Mouse (Mus musculus) limb, embryonic 10.5 days (tissue): ENCODE measurements around the gene Sema5a. TPM values are rescaled to one million over a fixed set of nuclear protein-coding genes. Genes with fewer than 3 reads are reported as not detected.
A peak's percentile ranks its signal among the peaks of the same experiment; 100 is the strongest.

Source experiments
- DNase-seq: peaks from one replicate; pipeline ENCODE4 v3.0.0-alpha.2; 2017; ENCODE audit warnings: low spot score
- H3K27ac ChIP-seq: fragments of 300-500 bp; sonication (generic); 2 replicates; pipeline ENCODE4 v1.5.1; 2016; ENCODE audit warnings: mild to moderate bottlenecking
- H3K27me3 ChIP-seq: fragments of 300-500 bp; sonication (generic); 2 replicates; pipeline ENCODE4 v1.6.1; 2016; ENCODE audit warnings: low read depth, mild to moderate bottlenecking; ENCODE audit not compliant: poor library complexity, severe bottlenecking
- H3K36me3 ChIP-seq: fragments of 300-500 bp; sonication (generic); 2 replicates; pipeline ENCODE4 v1.6.1; 2016; ENCODE audit warnings: mild to moderate bottlenecking, moderate library complexity
- H3K4me1 ChIP-seq: fragments of 300-500 bp; sonication (generic); 2 replicates; pipeline ENCODE4 v1.6.1; 2016
- H3K4me3 ChIP-seq: fragments of 300-500 bp; sonication (generic); 2 replicates; pipeline ENCODE4 v1.5.1; 2016; ENCODE audit warnings: mild to moderate bottlenecking, moderate library complexity
- H3K9me3 ChIP-seq: fragments of 300-500 bp; sonication (generic); replicated peaks from 2 replicates; pipeline ENCODE4 v1.6.1; 2016; ENCODE audit warnings: mild to moderate bottlenecking
- WGBS: fragments of 180-500 bp; shearing (Covaris S2); methylation state at CpG from one replicate; pipeline ENCODE4 v1.1.7; 2016; 5-methylcytosine and 5-hydroxymethylcytosine counted together
- polyA plus RNA-seq: library from polyadenylated mRNA; unstranded; fragments of >200 nt; fragmentation: Nextera tagmentation; extraction: Ambion mirVana; gene quantifications from 2 replicates; pipeline ENCODE4 v1.2.1, GENCODE M21; 2016

The Sema5a gene
- polyA plus RNA-seq, 1 experiment from 2014 or later, result 22.6 TPM

GRCm38 (mm10) chr15:32568858-32569387, 324.3 kb downstream of the Sema5a start:
- 74% methylated on average over 6 of the region's 6 CpGs for WGBS
- DNase-seq, result no peak

GRCm38 (mm10) chr15:32574327-32574726, 329.7 kb downstream of the Sema5a start:
- Histone ChIP-seq H3K9me3 (no peaks in the 10 kb centered on the region), H3K27ac (no peak overlapping the region), H3K4me1 (no peaks in the 10 kb centered on the region), H3K4me3 (no peak overlapping the region), H3K36me3 (peaks cover 13% of the 10 kb centered on the region), H3K27me3 (no peaks in the 10 kb centered on the region)
- 89% methylated on average over 6 of the region's 6 CpGs for WGBS
- DNase-seq, result no peak

More at GRCm38 (mm10) chr15:32568858-32569387, 324.3 kb downstream of the Sema5a start:
- Histone ChIP-seq H3K4me1 (no peaks in the 10 kb centered on the region), H3K4me3 (no peak overlapping the region), H3K27me3 (no peaks in the 10 kb centered on the region), H3K27ac (no peak overlapping the region), H3K9me3 (no peaks in the 10 kb centered on the region), H3K36me3 (peaks cover 6% of the 10 kb centered on the region)

DNA sequence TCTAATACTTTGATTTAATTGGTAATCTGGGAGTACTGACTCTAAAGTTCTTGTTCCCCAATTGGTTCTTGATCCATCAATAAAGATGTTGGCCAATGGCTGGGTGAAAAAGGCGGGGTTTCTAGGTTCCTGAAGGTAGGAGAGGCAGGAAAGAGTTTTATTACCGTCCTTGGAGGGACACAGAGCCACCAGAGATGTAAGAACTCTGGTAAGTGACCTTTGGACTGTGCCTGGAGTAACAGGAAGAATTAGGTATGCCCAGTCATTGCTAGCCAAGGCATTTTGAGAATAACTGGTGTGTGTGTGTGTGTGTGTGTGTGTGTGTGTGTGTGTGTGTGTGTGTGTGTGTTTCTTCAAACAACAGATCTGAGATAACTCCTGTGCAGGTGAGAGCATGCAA, 330.6 kb downstream of the Sema5a start:
- Histone ChIP-seq H3K27me3 (no peaks in the 10 kb centered on the region), H3K27ac (no peak overlapping the region), H3K36me3 (0 out of 2 replicates have a peak, but pooled peaks cover 7% of the 10 kb centered on the region), H3K9me3 (no peaks in the 10 kb centered on the region), H3K4me3 (no peak overlapping the region), H3K4me1 (no peaks in the 10 kb centered on the region)
- 79% methylated on average over 2 of the region's 2 CpGs for WGBS
- DNase-seq, result no peak

- H3K36me3 ChIP-seq, result 0 out of 2 replicates have a peak, but pooled peaks cover 11% of the 10 kb centered on the region
- 81% methylated on average over 4 of the region's 4 CpGs for WGBS
- H3K27me3 ChIP-seq, result no peaks in the 10 kb centered on the region
- DNase-seq, result no peak
- no peak overlapping the region for H3K27ac ChIP-seq
- no peak overlapping the region for H3K4me3 ChIP-seq
- H3K9me3 ChIP-seq, result no peaks in the 10 kb centered on the region
- no peaks in the 10 kb centered on the region for H3K4me1 ChIP-seq
These were observed 334.7 kb downstream of the Sema5a start for GRCm38 (mm10) chr15:32579351-32579750.

GRCm38 (mm10) chr15:32590641-32591040, 346.0 kb downstream of the Sema5a start:
- Histone ChIP-seq H3K4me3 (no peak overlapping the region), H3K36me3 (no peaks in the 10 kb centered on the region), H3K27ac (no peak overlapping the region), H3K27me3 (no peaks in the 10 kb centered on the region), H3K9me3 (no peaks in the 10 kb centered on the region), H3K4me1 (peaks cover 1% of the 10 kb centered on the region; the same call in 1 of the 2 replicates)
- DNase-seq, result no peak
- WGBS, result 83% methylated on average over 1 of the region's 1 CpGs

DNA sequence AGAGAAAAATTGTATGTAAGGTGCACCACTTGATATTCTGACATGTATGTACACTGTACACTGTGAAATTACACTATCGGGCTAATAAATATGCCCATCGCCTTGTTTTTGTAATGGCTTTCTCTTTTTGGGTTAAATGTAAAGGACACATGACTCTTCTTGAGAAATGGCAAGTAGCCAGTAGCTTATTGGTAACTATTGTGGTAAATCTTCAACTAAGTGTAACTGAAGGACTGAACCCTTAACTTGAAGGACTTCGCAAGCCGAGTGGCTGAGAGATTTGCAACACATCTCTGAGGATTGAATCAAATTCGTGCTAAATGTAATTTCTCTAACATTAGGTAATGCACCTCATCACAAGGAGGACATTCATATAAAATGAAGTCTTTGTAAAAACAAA, 349.1 kb downstream of the Sema5a start:
- peaks cover 11% of the 10 kb centered on the region for H3K4me1 ChIP-seq
- no peaks in the 10 kb centered on the region for H3K9me3 ChIP-seq
- DNase-seq, result no peak
- no peak overlapping the region for H3K27ac ChIP-seq
- no peak overlapping the region for H3K4me3 ChIP-seq
- 96% methylated on average over 5 of the region's 5 CpGs for WGBS
- no peaks in the 10 kb centered on the region for H3K27me3 ChIP-seq
- H3K36me3 ChIP-seq, result no peaks in the 10 kb centered on the region

- Histone ChIP-seq H3K4me3 (no peak overlapping the region), H3K27me3 (no peaks in the 10 kb centered on the region), H3K36me3 (0 out of 2 replicates have a peak, but pooled peaks cover 2% of the 10 kb centered on the region), H3K27ac (peak overlapping the region; percentile 34; the same call in 1 of the 2 replicates), H3K4me1 (peaks cover 11% of the 10 kb centered on the region), H3K9me3 (no peaks in the 10 kb centered on the region)
- DNase-seq, result no peak
- 90% methylated on average over 6 of the region's 6 CpGs for WGBS
These were observed 352.0 kb downstream of the Sema5a start for GRCm38 (mm10) chr15:32596574-32596973.

- WGBS, result 87% methylated on average over 3 of the region's 3 CpGs
- 0 out of 2 replicates have a peak, but pooled peaks cover 2% of the 10 kb centered on the region for H3K36me3 ChIP-seq
- DNase-seq, result no peak
- no peak overlapping the region for H3K27ac ChIP-seq
- no peaks in the 10 kb centered on the region for H3K9me3 ChIP-seq
- no peak overlapping the region for H3K4me3 ChIP-seq
- peaks cover 11% of the 10 kb centered on the region for H3K4me1 ChIP-seq
- H3K27me3 ChIP-seq, result no peaks in the 10 kb centered on the region
These were observed 352.6 kb downstream of the Sema5a start for GRCm38 (mm10) chr15:32597189-32597588.

DNA sequence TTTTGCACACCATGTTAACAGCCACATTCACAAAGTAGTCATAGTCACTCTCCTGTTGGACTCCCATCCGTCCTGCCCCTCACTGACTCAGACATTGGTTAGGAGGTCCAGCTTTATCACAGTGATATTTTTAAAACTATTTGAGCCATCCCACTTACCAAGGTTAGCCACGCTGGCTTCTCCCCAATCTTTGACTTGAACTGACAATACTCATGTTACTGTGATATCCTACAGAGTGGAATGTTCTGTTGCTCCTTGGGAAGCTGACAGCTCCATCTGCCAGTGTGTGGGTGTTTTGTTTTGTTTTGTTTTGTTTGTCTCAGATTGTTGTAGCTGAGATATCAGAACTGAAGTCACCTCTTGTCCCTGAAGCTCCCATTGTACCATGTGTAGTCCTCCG, 362.6 kb downstream of the Sema5a start:
- 93% methylated on average over 3 of the region's 3 CpGs for WGBS
- no peaks in the 10 kb centered on the region for H3K9me3 ChIP-seq
- H3K36me3 ChIP-seq, result peaks cover 5% of the 10 kb centered on the region; the same call in 1 of the 2 replicates
- H3K27ac ChIP-seq, result no peak overlapping the region
- DNase-seq, result no peak
- no peak overlapping the region for H3K4me3 ChIP-seq
- no peaks in the 10 kb centered on the region for H3K4me1 ChIP-seq
- H3K27me3 ChIP-seq, result no peaks in the 10 kb centered on the region

- Histone ChIP-seq H3K4me1 (no peaks in the 10 kb centered on the region), H3K27ac (no peak overlapping the region), H3K9me3 (no peaks in the 10 kb centered on the region), H3K36me3 (peaks cover 5% of the 10 kb centered on the region; the same call in 1 of the 2 replicates), H3K4me3 (no peak overlapping the region), H3K27me3 (no peaks in the 10 kb centered on the region)
- no peak for DNase-seq
- WGBS, result 92% methylated on average over 2 of the region's 2 CpGs
These were observed 366.2 kb downstream of the Sema5a start for GRCm38 (mm10) chr15:32610776-32611175.

DNA sequence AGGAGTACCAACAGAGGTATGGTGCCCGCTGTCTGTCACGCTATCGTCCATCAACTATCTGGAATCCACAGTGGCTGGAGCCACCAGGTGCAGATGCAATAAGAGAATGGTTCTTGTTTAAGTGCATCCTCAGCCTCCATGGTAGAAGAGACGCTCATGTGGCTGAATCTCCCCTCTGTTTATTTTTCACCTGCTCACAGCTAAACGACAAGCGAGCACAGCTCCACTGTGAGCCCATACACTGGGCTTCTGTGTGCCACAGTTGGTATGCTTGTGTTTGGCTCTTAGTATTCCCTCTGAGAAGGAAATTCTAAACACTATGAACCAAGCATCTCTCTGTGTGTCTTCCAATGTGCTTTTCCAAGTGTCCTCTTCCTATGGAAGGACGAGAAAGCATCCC, 366.6 kb downstream of the Sema5a start:
- Histone ChIP-seq H3K27ac (no peak overlapping the region), H3K4me1 (no peaks in the 10 kb centered on the region), H3K27me3 (no peaks in the 10 kb centered on the region), H3K9me3 (no peaks in the 10 kb centered on the region), H3K4me3 (no peak overlapping the region), H3K36me3 (peaks cover 5% of the 10 kb centered on the region; the same call in 1 of the 2 replicates)
- WGBS, result 93% methylated on average over 7 of the region's 7 CpGs
- DNase-seq, result no peak

DNA sequence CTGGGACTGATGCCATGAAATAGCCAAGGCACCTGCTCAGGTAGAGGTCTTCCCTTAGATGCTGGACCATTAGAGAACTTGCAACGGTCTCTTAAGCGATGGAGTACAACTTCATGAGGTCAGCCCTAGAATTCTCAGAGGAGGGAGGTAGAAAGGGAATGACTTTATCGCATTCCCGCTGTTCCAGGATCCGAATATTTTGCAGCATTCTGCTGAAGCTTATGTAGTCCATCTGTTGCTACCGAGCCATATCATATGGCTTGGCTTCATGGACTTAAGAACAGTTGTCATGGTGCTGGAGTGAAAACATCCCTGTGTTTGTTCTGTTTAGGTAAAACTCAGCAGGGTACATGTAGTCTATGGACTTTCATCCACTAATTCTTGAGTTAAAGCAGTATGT, 369.1 kb downstream of the Sema5a start:
- no peak for DNase-seq
- 95% methylated on average over 6 of the region's 6 CpGs for WGBS

GRCm38 (mm10) chr15:32615773-32616172, 371.2 kb downstream of the Sema5a start:
- Histone ChIP-seq H3K4me3 (no peak overlapping the region), H3K27ac (no peak overlapping the region), H3K9me3 (no peaks in the 10 kb centered on the region), H3K27me3 (no peaks in the 10 kb centered on the region), H3K4me1 (no peaks in the 10 kb centered on the region), H3K36me3 (peaks cover 3% of the 10 kb centered on the region; the same call in 1 of the 2 replicates)
- DNase-seq, result no peak
- 89% methylated on average over 5 of the region's 5 CpGs for WGBS

More for the DNA sequence above, 369.1 kb downstream of the Sema5a start:
- H3K27me3 ChIP-seq, result no peaks in the 10 kb centered on the region
- no peak overlapping the region for H3K27ac ChIP-seq
- H3K36me3 ChIP-seq, result peaks cover 5% of the 10 kb centered on the region; the same call in 1 of the 2 replicates
- H3K9me3 ChIP-seq, result no peaks in the 10 kb centered on the region
- no peaks in the 10 kb centered on the region for H3K4me1 ChIP-seq
- H3K4me3 ChIP-seq, result no peak overlapping the region

DNA sequence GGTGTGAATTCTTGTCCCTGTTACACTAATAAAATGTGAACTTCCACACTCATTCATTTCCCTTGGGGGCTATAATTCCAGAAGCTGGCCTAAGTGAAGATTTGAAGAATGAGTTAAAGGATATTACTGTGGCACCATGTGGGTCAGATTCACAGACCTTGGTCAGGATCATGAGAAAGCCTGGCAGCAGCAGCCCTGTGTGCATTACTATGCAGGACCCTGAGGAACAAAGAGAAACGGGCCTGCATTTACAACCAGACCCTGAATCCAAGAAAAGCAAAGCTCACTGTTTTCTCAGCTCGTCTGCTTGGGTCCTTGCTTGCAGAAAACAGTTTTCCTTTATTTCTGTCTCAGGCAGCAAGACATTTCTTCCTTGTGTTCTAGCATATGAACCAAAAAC, 374.6 kb downstream of the Sema5a start:
- no peaks in the 10 kb centered on the region for H3K4me1 ChIP-seq
- no peaks in the 10 kb centered on the region for H3K9me3 ChIP-seq
- 70% methylated on average over 2 of the region's 2 CpGs for WGBS
- H3K4me3 ChIP-seq, result no peak overlapping the region
- no peaks in the 10 kb centered on the region for H3K27me3 ChIP-seq
- H3K36me3 ChIP-seq, result no peaks in the 10 kb centered on the region
- DNase-seq, result no peak
- no peak overlapping the region for H3K27ac ChIP-seq
